Mouse (Mus musculus) layer of hippocampus, adult 6 months (tissue): Measurements from ENCODE around the gene Ccdc151. TPM values are rescaled to one million over a fixed set of nuclear protein-coding genes. Genes with fewer than 3 reads are reported as not detected.

ENCODE experiments used
- long read RNA-seq, 2 experiments: library from polyadenylated mRNA; unstranded; transcript quantifications; one replicate each; pipeline ENCODE4 v2.0.0; 2019 to 2020
- polyA plus RNA-seq: library from polyadenylated mRNA; unstranded; fragments of <200 nt; fragmentation: Nextera tagmentation; gene quantifications from 2 replicates; pipeline ENCODE4 v1.2.3, GENCODE M21; 2021

Gene Ccdc151
- 1.7 and 2.8 TPM in 2 replicates for polyA plus RNA-seq
- long read RNA-seq, experiment 1, partial matches to known transcripts = 2 of 7 reads
- long read RNA-seq, experiment 1, other reads (novel, unspliced or antisense) = 2 of 7 reads
- long read RNA-seq, experiment 2, transcript Ccdc151-202 (13 exons, 2,103 nt) = major isoform, 5 of 14 reads
- long read RNA-seq, experiment 2, transcript Ccdc151-201 (13 exons, 2,197 nt) = major isoform, 5 of 14 reads
- long read RNA-seq, experiment 2, partial matches to known transcripts = 0 of 14 reads
- long read RNA-seq, experiment 2, other reads (novel, unspliced or antisense) = 4 of 14 reads

GRCm38 (mm10) chr9:22002194-22003162, at the start of gene Ccdc151, which contains the start of gene Prkcsh:
Gene Ccdc151, minus strand, starts transcription at chr9:22002634.
Gene Prkcsh, plus strand, starts transcription at chr9:22002806.

GRCm38 (mm10) chr9:22051958-22052254, 49.5 kb upstream of the Ccdc151 start, which contains the start of gene Elavl3:
Gene Elavl3, minus strand, starts transcription at chr9:22052023.

GRCm38 (mm10) chr9:21989230-21990110, 13.0 kb downstream of the Ccdc151 start, which contains the start of gene Rgl3:
Gene Rgl3, minus strand, starts transcription at chr9:21989446.

DNA sequence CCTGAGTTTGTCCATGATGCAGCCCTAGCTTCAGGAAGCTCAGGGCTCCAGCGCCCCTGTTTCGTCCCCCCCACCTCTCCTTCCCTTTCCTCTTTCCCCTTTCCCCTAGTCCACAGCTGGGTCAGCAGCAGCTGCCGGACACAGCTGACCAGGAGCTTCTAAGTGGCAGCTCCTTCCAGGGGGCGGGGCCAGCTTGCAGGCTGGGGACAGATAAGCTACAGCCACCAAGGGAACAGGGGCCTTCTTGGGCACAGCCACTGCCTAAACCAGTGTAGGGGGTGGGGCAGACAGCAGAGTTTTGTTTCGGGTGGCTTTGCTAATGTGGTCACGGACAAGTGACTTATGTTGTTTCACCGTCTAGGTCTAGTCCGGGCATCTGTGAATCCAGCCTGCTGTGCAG, 39.0 kb downstream of the Ccdc151 start, which contains the start of gene Epor:
TSS of gene Epor (minus strand) at position 90 of the 400 bp plus-strand sequence.

DNA sequence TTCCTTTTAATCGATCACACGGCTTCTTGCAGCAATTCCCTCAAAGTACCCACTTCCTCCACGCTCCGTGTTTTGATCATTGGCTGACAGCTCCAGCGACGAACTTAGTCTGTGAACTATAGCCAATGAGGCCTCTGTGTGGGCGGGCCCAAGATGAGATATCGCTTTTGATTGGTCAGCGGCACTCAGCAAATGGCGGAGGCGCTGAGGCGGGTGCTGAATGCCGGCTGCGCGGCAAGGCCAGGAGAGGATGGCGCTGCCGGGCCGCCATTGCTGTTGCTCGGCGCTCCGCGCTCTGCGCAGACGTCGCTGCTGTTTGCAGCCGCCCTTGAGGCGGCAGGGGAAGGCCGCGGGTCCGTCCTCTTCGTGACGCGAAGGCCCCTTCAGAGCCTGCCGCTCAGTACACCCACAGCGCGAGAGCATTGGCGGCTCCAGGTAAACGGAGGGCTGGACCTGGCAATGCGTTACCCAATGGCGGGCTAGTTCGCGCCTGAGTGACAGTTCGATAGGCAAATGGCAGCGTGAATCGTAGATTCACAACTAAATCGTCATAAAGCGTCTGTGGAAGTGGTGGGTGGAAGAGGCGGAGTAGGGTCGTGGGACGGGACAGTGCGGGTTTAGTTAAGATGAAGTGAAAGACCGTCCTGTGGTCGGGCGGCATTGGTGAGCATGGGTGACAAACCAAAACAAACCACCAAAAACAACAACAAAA, 46.7 kb downstream of the Ccdc151 start, which contains the start of gene Swsap1:
TSS of gene Swsap1 (plus strand) at position 186 of the 712 bp plus-strand sequence.

Other genes starting within 250 kb of the Ccdc151 start
- 2.6 and 3.9 TPM in 2 replicates for gene Spc24, start 242.3 kb downstream of the Ccdc151 start, polyA plus RNA-seq
- 2.1 and 2.6 TPM in 2 replicates for gene Kank2, start 203.9 kb downstream of the Ccdc151 start, polyA plus RNA-seq
- not detected in 2 replicates for gene Angptl8, start 167.1 kb downstream of the Ccdc151 start, polyA plus RNA-seq
- gene Dock6, start 150.0 kb downstream of the Ccdc151 start, polyA plus RNA-seq = 3.6 and 4.1 TPM in 2 replicates
- 6.9 and 8.5 TPM in 2 replicates for gene Rab3d, start 84.4 kb downstream of the Ccdc151 start, polyA plus RNA-seq
- gene Ccdc159, start 75.2 kb downstream of the Ccdc151 start, polyA plus RNA-seq = 6.5 and 6.9 TPM in 2 replicates
- 106 and 126 TPM in 2 replicates for gene Tmem205, start 75.1 kb downstream of the Ccdc151 start, polyA plus RNA-seq
- gene Plppr2, start 65.6 kb downstream of the Ccdc151 start, polyA plus RNA-seq = 169 and 201 TPM in 2 replicates
- gene Swsap1, start 46.9 kb downstream of the Ccdc151 start, polyA plus RNA-seq = 11.2 and 11.3 TPM in 2 replicates
- 11.1 and 11.4 TPM in 2 replicates for gene Epor, start 39.1 kb downstream of the Ccdc151 start, polyA plus RNA-seq
- 0.82 and 1.1 TPM in 2 replicates for gene Rgl3, start 13.2 kb downstream of the Ccdc151 start, polyA plus RNA-seq
- 26.1 and 29.7 TPM in 2 replicates for gene Prkcsh, start 172 bp upstream of the Ccdc151 start, polyA plus RNA-seq
- 19.5 and 21.7 TPM in 2 replicates for gene Elavl3, start 49.4 kb upstream of the Ccdc151 start, polyA plus RNA-seq
- gene Gm49318, start 68.6 kb upstream of the Ccdc151 start, polyA plus RNA-seq = not detected in 2 replicates
- gene Zfp653, start 68.7 kb upstream of the Ccdc151 start, polyA plus RNA-seq = 4.0 and 4.4 TPM in 2 replicates
- gene Ecsit, start 82.8 kb upstream of the Ccdc151 start, polyA plus RNA-seq = 59.3 and 59.4 TPM in 2 replicates
- 0.40 and 0.72 TPM in 2 replicates for gene Cnn1, start 96.6 kb upstream of the Ccdc151 start, polyA plus RNA-seq
- gene Elof1, start 114.5 kb upstream of the Ccdc151 start, polyA plus RNA-seq = 154 and 178 TPM in 2 replicates
- gene Acp5, start 133.1 kb upstream of the Ccdc151 start, polyA plus RNA-seq = 0.57 and 1.1 TPM in 2 replicates
- gene Pigyl, start 154.2 kb upstream of the Ccdc151 start, polyA plus RNA-seq = 174 and 190 TPM in 2 replicates
- not detected in 2 replicates for gene Zfp872, start 185.5 kb upstream of the Ccdc151 start, polyA plus RNA-seq
- 9.2 and 11.8 TPM in 2 replicates for gene Zfp809, start 223.1 kb upstream of the Ccdc151 start, polyA plus RNA-seq